Mouse (Mus musculus) layer of hippocampus, adult 11-12 months (tissue): ENCODE results near the gene Mau2.
"Not testable (repeated sequence)": the region's sequence is repeated elsewhere in the genome, so short reads cannot be mapped to it uniquely, and the experiment has no call there.

Experiments
- DNase-seq: peaks from one replicate; pipeline ENCODE4 v3.0.0; 2022; ENCODE audit warnings: low spot score

Mau2 gene

DNA sequence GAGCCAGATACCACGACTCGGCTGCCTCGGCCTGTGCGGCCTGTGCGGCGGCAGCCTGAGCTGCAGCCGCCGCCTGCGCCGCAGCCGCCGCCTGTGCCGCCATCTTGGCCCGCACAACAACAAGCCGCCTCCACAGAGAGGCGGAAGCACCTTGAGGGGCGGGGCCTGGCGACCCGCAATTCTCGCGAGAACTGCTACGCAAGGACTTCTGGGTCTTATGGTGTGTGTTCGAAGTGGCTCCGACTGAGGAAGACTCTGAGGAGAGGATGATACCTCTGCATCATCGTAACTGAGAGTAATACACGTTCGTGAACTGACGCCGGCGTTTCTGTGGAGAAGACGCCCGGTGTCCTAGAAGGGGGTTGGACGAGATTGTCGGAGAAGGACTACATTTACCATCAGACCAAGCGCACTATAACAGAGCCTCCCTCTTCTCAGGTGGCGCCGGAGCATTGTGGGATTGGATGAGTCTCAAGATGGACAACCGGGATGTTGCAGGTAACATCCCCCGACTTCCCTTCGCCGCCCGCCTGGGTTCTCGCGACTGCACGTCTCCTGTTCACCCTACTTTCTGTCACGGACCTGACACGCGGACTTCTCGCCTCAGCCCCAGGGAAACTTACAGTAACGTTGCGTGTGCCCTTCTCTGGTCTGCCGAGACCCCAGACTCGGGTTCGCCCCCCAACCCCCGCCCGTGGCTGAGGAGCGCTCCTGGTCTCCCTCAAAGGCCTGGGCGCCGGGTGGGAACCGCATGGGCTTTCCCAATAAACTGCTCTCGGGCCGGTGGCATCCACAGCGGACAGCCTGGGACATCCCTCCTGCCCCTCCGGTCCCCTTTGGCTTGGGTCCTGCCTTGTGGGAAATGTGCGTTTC is at the start of gene Mau2, which contains the start of gene Sugp1:
Mau2 (minus strand) TSS at position 152 of the 873 bp plus-strand sequence.
Sugp1 (plus strand) TSS at position 231 of the 873 bp plus-strand sequence.
- peak; percentile 95 for DNase-seq

DNA sequence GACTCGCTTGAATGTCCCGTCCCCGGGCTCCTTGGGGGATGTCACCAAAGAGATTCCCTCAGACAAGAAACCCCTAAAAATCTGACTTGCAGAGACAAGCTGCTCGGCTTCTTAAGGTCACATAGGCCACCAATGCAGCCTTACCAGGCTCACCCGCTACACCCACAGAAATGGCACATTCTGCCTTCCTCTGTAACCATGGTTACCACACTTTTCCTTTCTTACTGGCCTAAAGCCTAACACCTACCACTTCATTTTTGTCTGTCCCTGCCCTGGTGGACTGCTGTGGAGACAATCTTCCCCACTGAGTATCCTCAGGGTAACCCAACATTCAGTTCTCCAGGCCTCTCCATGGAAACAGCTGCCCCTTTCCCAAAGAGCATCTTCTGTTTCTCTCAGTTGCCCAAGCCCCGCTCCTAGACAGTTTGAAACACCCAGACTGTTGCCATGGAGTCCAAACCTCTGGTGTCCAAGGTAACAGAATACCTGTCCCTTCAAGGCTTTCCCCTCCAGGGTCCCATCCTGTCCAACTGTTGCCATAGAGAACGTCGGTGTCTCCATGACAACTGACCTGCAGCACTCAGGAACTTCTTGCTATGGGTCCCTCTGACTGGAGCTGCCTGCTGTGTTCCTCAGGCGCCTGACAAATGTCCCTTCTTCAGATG is 46.9 kb upstream of the Mau2 start:
- no peak for DNase-seq

DNA sequence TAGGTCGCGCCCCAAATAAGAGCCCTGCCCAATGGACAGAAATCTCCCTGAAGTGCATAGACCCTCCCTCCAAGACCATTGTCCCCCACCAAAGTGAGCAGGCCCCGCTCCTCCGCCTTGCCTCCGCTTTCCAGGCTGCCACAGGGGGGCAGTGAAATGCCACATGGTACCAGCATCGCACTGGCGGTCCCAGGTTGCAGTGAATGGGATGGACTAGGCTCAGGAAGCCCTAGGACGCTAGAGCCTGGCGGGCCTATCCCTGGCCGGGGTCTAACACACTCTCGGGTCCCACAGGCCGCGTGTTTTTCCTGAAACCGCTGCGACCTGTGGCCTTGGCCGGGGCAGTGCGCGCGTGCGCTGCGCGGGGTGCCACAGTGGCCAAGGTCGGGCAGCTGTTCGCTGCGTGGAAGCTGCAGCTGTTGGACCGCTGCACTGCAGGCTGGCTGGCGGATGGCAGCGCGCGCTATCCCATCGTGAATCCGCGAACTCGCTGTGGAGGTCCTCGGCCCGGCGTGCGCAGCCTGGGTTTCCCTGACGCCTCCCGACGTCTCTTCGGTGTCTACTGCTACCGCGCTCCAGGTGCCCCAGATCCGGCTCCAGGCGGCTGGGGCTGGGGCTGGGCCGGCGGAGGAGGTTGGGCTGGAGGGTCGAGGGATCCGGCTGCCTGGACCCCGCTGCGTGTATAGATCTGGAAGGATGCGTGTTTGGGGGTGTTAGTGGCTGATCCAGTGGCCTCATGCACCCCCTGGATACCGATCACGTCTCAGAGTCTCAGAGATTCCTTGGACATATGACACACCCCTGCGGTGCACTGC is 45.5 kb upstream of the Mau2 start:
- peak; percentile 67 for DNase-seq

DNA sequence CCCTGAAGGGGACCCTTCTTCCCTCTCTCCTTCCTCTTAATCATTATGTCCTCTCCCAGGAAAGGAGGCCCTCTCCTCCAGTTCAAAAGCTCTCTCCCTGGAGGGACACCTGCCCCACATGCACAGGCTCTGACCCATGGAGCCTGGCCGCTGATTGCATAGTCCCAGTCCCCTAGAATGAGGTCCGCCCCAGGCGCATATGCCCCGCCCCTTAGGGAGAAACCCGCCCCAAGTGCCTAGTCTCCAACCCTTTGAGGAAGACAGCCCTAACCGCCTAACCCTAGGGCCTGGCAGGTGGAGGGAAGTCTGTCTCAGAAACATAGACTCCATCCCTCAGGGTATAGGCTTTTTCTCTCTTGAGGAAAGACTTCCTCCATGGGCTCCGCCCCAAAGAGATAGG is 44.7 kb upstream of the Mau2 start:
- DNase-seq = no peak

DNA sequence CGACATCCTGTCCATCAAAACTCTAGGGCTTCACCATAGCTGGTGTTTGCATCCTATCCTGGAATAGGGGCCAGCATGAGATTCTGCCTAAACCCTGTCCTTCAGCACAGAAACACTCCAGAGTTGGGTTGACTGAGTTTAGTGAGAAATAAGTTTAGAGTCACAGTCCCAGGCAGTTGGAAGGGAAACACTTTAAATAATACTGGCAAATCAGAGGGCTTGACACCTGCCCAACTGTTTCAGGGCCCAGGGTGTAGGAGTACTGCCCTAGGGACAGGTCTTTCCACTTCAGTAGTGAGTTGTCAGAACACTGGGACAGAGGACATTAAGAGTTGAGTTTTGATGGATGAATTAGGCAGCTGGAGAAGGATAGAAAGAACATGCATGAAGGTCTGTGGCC is 43.6 kb upstream of the Mau2 start:
- no peak for DNase-seq

DNA sequence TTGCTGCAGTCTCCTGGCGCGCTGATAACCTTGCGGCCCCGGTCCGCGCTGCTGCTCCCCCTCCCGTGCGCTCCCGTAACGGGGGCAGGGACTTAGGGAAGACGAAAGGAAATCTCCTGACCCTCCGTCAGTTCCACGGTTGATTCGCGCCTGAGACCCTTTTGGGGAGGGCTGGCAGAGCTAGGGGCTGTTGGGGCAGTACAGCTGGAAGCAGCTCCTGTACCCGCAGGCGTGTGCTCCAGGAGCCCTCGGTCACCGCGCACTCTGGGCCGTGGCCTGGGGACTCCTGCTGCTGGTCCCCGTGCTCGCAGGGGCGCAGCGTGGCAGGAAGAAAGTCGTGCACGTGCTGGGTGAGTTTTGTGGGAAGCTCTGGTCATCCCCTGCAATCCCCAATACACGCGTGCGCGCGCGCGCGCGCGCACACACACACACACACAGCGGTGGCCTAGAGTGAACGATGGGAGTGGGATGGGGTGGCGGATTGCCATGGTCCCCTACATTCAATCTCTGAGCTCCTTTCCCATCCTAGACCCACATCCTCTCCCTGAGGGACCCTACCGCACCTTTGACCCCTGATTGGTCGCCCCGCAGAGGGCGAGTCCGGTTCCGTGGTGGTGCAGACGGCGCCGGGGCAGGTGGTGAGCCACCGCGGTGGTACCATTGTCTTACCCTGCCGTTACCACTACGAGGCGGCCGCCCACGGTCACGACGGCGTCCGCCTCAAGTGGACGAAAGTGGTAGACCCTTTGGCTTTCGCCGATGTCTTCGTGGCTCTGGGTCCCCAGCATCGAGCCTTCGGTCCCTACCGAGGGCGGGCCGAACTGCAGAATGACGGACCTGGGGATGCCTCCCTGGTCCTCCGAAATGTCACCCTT is 41.9 kb upstream of the Mau2 start:
- no peak for DNase-seq

DNA sequence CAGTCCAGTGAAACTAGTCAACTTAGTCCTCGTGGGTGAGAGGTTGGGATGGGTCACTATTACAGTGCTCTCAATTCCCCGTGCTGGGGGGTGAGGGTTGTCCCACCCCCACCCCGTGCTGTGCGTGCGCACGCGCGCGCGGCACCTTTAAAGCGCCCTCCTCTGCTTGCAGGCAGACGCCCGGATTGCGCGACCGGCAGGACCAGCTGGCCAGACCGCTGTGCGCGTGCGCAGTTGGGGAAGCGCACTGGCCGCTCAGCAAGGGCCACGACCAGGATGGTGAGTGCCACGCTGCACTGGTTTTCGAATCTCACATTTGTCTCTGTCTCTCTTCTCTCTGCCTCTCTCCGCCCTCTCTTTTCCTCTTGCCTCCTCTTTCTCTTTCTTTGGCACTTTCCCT is 40.8 kb upstream of the Mau2 start, which contains the start of gene Hapln4:
Hapln4 (plus strand) TSS at position 173 of the 400 bp plus-strand sequence.
- DNase-seq = peak; percentile 56

DNA sequence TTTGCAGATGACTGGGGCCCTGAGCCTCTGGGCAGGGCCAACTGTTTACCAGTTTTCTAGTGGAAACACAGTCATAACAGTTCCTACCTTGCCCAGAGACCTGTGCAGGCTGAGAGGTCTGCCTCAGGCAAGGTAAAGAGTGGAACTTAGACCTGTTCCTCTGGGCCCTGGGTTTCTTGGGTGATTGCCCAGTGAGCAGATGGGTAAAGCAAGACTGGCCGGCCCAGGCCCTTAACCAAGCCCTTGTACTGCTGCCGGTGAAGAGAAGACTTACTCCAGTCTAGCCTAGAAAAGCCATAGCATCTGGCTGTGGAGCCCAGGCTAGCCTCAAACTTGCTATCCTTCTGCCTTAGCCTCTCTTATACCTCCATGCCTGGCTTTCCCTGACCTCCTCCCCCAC is 39.4 kb upstream of the Mau2 start:
- DNase-seq = no peak

DNA sequence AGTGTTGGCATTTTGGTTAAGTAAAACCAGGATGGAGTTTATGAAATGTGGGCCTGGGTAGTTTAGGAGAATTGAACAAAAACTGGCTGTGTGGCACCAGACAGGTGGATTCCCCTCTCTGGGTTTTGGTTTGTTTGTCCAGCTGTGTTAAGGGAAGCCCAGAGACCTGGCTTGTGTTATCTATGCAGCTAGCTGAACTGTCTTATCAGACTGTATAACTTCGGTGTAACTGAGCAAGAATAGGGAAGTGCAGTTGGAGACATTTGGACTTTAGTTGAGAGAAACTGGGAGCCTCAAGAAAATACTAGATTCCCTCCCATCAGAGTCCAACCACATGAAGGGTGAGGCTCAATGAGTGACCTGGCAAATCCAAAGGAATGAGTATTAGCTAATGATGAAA is 31.1 kb upstream of the Mau2 start:
- no peak for DNase-seq

DNA sequence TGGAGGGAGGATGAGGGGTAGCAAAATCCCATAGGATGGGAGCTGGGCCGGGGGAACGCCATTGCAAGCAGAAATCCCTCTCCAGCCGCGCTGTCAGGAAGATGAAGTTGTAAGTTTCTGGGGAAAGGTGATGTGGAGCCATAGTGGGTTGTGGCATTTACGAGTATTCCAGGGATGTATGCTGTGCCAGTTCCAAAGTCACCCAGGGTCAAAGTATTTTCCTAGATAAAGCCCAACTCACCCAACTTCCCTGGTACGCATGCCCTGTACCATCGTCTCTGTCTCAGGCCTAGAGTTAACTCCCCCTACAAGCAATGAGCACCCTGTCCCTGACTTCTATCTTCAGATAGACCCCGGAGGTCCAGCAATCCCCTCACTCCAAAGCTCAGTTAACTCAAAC is 30.6 kb upstream of the Mau2 start:
- DNase-seq = no peak

DNA sequence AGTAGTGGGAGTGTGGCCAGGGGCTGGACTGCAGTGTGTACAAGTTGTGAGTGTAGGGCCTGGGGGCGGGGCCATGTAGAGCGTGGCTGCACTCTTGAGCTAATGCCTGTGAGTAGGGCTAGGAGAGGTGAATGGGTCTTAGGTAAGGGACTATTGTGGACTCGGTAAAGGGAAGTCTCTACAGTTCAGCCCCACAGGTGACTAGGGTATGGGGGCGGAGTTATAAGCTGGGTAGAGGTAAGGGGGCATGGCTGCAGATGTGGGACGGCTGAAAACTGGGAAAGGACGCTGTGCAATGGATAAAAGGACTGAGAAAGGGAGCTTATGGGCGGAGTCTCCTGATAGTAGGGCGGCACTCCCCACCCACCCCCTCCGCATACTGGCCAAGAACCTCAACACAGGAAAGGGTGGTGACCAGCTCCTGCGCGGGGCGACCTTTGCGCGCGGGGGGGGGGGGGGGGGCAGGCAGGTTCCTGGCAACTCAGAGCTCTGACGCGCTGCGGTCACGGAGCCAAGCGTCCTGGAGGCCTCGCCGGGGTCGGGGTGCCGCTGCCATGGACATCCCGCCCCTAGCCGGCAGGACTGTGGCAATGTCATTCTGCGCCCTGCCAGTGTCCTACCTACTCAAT is 30.0 kb upstream of the Mau2 start, which contains the start of gene Tm6sf2:
Tm6sf2 (plus strand) TSS at position 484 of the 629 bp plus-strand sequence.
- no peak for DNase-seq

DNA sequence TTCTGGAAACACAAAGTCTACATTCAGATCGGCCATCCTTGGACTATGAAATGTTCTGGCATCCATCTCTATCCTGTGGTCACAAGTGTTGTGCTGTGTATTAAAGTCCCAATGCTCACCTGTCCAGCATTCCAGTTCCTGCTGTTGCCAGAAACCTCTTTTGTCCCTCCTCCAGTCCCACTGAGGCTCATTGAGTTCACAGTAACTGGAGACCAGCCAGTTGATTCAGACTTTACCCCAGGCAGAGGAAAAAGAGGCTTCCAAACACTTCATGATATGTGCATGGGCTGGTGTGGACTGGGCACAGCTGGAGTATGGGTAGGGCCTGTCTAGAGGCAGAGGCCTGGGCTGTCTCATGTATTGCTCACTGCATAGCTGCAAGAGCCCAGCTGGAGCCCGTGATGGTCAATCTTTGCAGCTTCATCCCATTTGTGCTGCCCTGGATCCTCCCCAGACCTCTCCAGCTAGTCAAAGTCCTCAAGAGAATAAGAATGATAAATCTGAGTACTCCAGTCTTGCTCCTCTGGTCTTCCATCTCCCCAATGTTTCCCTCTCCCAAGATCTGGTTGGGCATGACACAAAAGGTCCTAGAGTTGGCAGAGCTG is 29.4 kb upstream of the Mau2 start:
- DNase-seq = no peak

DNA sequence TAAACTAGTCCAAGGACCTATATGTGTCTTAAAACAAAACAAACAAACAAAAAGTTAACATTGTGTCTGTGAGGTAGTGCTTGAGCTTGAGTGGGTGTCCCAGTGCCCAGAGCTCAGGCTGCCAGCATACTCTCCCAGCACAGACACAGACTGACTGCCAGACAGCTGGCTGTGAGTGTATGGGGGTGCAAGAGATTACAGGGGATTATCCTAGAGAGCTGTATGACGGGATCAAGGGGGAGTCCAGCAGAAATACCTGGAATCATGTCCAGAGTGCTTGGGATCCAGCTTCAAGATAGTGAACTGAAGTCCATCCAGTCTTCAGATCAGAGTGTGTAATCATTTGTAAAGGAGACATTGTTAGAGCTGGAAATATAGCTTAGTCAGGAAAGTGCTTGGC is 15.2 kb upstream of the Mau2 start:
- no peak for DNase-seq

DNA sequence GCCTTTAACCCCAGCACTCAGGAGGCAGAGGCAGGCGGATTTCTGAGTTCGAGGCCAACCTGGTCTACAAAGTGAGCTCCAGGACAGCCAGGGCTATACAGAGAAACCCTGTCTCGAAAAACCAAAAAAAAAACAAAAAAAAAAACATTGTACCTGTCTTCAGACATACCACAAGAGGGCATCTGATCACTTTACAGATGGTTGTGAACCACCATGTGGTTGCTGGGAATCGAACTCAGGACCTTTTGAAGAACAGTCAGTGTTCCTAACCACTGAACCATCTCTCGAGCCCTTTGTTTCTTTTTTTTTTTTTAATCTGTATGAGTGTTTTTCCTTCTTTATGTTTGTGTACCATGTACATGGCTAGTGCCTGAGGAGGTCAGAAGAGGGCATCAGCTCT is 7.9 kb upstream of the Mau2 start:
- DNase-seq = not testable (repeated sequence)

DNA sequence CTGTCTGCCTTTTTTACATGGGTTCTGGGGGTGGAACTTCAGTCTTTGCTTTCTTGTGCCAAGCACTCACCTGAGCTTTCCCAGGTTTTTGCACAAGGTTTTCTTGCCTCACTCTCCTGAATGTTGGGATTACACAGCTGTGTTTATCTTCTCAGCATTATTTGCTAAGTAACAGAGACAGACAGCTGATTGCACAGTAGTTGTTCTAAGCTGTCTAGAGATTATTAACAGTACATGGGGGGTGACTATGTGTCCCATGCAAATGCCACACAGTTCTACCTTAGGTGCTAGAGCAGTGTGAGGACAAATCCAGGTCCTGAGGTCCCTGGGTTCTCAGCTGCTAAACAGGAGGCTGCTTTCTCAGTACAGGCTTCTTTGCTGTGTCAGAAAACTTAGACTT is 7.1 kb upstream of the Mau2 start:
- no peak for DNase-seq

DNA sequence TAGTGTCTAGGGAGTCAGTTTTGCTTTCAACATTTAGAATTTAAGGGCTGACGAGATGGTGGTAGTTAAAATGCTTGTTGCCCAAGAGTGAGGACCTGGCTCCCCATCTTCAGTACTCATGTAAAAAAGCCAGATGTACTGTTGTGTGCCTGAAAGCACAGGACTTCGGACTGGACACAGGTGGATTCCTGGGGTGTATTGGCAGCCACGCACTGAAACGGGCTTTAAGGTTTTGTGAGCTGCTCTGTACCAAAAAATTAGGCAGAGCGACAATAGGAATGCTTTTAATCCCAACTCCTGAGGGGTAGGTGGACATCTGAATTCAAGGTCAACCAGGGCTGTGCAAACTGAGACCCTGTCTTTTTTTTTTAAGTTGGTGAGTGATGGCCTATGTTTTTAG is 1.5 kb upstream of the Mau2 start:
- no peak for DNase-seq

DNA sequence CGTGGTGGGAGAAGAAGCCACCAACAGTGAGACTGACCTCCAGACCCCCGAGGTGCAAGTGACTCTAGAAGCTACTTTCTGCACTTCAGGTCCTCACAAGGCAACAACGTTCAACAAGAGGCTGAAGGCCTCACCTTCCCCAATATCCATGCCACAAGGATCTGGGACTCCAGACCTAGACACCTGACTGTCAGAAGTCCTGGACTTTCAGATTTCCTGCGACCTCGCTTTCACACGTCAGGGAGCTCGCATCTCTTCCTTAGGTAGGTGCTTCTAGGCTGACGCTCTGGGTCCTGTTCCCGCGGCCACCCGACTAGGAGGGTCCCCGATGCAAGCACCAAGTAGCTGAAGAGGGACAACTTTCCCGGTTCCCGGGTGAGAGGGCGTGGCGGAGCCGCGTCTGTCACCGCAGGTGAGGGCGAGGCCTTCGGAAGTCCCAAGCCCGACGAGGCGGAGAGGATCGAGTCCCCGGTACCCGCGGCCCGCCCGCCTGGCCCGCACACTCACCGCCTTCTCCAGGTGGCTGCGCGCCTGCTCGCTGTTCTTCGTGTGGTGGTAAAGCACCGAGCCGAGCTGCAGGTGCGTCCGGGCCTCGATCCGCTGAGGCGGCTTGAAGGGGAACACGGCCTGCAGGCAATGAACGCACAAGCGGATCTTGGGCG is 518 bp downstream of the Mau2 start:
- DNase-seq = peak; percentile 9

DNA sequence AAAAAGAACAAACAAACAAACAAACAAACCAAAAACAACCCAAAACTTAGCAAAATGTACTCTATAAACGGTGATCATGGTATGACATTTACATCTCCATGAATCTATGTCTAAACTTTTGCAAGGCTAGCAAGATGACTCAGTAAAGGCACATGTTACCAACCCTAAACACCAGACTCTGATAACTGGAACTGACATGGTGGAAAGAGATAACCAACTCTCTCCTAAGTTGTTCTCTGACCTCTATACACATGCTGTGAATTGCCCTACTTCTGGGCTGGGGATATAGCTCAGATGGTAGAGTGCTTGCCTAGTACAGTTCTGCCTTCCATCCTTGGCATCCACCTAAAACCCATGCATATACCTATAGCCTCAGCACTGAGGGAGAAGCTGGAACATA is 4.5 kb downstream of the Mau2 start:
- DNase-seq = no peak

DNA sequence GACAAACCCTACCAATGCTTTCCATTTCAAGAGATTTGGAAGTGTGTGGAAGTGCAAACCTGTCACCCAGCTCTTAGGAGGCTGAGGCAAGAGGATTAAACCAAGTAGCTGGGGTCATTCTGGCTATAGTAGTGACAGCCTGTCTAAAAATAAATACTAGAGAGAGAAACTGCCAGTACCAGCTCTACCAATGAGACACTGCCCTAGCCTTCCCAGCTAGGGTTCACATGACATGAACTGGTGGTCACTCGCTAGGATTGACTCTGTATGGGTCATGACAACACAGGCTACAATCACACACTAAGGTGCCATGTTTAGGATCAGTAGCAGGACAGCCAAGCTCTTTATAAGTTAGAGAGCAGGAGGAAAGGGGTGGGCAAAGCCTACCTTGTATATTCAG is 12.3 kb downstream of the Mau2 start:
- DNase-seq = no peak

DNA sequence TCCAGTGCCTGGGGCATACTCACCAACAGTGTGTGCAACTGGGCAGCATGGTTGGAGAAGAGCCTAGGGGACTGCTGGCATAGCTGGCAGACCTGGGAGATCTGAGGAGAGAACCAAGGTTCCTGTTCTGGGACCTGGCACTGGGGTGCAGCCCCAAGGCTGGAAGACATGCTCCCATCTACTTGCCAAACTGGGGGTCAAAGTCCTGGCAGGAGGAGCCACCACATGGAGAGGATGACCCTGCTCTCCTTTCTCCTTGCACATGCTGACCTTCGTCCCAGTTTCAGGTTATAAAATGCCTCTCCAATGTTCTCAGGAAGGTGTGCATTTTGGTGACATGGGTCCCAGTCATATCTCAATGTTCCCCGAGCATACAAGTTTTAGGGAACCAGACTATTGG is 16.4 kb downstream of the Mau2 start:
- no peak for DNase-seq
